Mouse (Mus musculus) adrenal gland, postnatal 10 days (tissue): ENCODE measurements around the gene Rnf214. TPM values are rescaled to one million over a fixed set of nuclear protein-coding genes. Genes with fewer than 3 reads are reported as not detected.

Experiments
- DNase-seq: peaks from one replicate; pipeline ENCODE4 v3.0.0; 2021; ENCODE audit warnings: mixed read lengths
- microRNA-seq: library from miRNA; unstranded; fragments of <30 nt; microRNA quantifications from one replicate; pipeline ENCODE4 v1.2.0, GENCODE M21; 2021
- total RNA-seq, 2 experiments: library from RNA; stranded (reverse); gene quantifications; 2 replicates each; pipeline ENCODE4 v1.2.3; 2021

The Rnf214 gene
- total RNA-seq, 2 experiments from 2014 or later, result 37.4 to 42.3 TPM

- no peak for DNase-seq
Observed at GRCm38 (mm10) chr9:45815113-45815512, 91.6 kb downstream of the Rnf214 start.

Small RNA genes lying within 50 kb of the gene (microRNA-seq; reads per million reads assigned to microRNA genes)
- not detected for gene Mir7087

Other genes with a start within 250 kb of the Rnf214 start
- 10 to 100 TPM; 10.2 to 16.1 TPM for gene Cep164, start 78.2 kb downstream of the Rnf214 start, total RNA-seq
- 10 to 100 TPM; 28.8 to 30.4 TPM for gene Bace1, start 68.3 kb downstream of the Rnf214 start, total RNA-seq
- 10 to 100 TPM; 23.4 to 29.6 TPM for gene Pcsk7, start 414 bp downstream of the Rnf214 start, total RNA-seq
- gene Tagln, start 29.1 kb upstream of the Rnf214 start, total RNA-seq, result 10 to 100 TPM; 53.1 to 84.6 TPM
- gene Sidt2, start 48.3 kb upstream of the Rnf214 start, total RNA-seq, result 100 to 1,000 TPM; 160 to 179 TPM
- 100 to 1,000 TPM; 118 to 119 TPM for gene Pafah1b2, start 105.8 kb upstream of the Rnf214 start, total RNA-seq
- 10 to 100 TPM; 50.2 to 55.1 TPM for gene Sik3, start 105.9 kb upstream of the Rnf214 start, total RNA-seq